Mouse (Mus musculus) right cerebral cortex, postnatal 14 days (tissue): Measurements from ENCODE around the gene Ston2.
"Not testable (repeated sequence)": the region's sequence is repeated elsewhere in the genome, so short reads cannot be mapped to it uniquely, and the experiment has no call there.

Source experiments
- DNase-seq: peaks from one replicate; pipeline ENCODE4 v3.0.0; 2022

Ston2 gene

DNA sequence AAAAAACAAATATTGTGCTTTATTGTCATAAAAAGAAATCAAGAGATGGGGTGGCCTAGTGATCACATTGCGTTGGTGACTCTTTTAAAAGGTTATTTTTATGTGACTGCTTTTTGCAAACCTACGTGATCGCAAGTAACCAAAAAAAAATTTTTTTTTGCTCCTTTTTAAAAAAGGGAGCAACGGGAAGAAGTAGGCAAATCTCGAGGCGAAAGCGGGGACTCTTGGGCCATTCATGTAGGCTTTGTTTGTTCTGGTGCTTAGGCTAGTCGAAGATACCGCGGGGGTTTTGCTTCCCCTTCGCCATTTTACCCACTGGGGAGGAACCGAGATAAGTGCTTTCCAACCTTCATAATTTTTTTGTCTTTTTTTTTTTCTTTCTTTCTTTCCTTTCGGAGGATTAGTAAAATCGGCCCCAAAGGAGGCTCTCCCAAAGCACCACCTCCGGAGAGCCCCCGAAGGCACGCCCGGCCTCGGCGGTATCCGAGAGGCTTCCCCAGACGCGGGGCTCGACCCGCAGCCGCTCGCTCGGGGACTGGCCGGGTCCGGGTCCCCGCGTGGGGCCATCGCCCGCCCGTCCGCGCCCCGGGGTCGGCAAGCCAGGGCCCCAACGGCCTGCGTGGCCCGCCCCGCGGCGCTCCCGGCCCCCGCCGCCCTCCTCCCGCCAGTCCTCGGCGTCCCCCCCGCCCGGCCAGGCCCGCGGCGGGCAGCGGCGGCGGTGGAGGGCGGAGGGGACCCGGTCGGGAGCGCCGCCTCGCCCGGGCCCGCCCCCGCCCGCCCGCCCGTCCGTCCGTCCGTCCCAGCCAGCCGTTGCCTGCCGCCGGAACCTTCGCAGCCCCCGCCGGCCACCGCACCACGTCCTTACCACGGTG lies 199.3 kb downstream of the Ston2 start:
- peak; percentile 45 for DNase-seq

DNA sequence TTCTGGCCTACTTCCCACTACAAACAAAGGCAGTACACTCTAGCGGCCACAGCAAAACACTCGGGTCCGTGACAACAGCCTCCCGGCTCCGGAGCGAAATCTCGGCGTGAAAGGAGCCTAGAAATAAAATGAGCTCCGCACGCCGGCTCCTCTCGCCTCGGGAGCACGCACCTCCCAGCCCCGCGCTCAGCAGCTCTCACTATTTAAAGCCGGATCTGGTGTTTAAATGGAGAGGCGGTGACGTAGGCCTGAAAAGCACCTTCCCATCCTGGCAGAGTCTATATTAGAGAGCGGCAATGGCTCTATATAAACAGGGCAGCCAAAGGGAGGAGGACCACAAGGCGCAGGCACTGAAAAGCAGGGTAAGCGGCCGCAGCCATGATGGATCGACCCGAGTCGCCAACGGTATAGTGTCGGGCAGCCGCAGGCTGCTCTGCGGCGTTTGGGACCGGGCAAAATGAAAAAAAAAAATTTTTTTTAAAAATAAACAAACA lies 200.0 kb downstream of the Ston2 start:
- peak; percentile 78 for DNase-seq

DNA sequence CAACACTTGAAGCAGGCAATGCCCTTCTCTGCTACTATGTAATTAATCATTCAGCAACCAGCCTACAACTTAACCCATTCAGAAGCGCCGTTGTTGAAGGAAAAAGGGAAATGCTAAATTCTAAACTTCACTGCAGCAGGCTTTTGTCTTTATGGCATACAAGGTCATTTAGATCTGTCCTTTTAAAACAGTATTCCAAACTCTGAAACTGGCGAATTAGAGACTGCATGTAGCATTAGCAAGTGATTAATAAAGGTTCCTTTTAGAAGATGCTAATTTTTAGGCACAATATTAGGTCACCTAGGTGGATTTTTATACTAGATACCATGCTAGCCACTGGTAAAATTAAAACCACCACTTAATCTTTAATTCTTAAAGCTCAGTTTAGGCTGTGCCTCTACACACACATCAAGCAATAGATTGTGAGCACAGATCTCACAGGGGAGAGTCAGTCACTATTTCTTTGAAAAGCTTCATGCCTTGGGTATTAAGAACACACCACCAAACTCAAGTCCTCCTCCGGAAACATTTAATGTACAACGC lies 200.6 kb downstream of the Ston2 start:
- no peak for DNase-seq

DNA sequence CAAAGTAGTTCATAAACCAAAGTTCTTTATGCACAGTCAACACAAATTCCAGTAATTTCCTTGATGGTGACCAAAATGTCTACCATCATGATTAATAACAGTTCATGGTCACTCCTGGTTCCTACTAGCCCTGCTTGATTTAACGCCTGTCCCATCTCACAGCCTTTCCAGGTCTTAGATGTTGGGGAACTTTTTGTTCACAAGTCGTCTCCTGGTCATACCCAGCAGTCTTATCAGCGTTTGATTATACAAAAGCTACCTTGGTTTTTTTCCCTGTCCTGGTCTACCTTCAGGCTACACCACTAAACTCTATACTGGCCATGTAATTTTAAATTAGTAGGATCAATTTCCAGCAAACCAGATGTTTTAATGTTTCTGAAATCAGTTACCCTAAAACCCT lies 201.1 kb downstream of the Ston2 start:
- DNase-seq = no peak

DNA sequence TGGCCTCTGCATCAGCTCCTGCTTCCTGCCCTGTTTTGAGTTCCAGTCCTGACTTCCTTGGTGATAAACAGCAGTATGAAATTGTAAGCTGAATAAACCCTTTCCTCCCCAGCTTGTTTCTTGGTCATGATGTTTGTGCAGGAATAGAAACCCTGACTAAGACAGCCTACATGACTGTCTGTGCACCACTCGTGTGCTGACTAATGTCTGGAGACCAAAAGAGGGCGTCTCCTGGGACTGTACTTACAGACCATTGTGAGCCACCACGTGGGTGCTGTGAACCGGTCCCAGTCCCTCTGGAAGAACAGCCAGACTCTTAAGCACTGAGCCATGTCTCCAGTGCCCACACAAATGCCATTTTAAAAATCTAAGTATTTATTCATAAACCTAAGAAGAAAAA lies 202.4 kb downstream of the Ston2 start:
- DNase-seq = not testable (repeated sequence)

DNA sequence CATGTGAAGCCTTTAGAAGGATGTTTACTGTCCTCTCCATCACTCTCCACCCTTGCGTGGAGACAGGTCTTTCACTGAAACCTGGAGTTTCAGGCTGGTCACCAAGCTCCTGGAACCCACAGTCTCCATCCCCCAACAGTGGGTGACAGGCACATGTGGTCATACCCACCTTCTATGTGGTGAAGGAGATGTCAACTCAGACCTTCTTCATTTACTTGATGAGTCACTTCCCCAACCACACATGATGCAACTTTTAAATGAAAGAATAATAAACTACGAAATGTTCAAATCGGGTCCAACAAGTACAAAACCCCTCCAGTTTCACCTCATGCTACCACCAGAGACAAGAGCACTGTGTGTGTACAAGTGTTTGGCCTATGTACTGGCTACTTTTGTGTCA lies 203.0 kb downstream of the Ston2 start:
- no peak for DNase-seq

DNA sequence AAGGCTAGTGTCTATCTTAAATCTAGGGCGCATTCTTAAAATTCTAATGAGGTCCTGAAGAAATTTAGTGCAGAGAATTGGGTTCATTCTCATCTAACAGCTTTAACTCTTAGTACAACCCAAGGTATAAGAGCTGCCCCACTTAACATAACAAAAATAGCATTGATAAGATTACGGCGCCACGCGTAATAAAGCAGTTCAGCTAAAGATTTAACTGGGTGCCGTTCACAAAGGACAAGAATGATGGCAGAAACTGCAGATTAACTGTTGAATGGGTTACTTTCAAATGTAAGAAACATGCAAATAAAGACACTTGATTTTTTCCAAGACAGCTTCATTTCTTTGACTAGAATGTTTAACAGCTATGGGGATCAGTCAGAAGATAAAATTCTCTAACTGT lies 204.8 kb downstream of the Ston2 start:
- no peak for DNase-seq
